Comparison of ENCODE assay signal across 8 mouse cellular contexts in the genomic region with DNA sequence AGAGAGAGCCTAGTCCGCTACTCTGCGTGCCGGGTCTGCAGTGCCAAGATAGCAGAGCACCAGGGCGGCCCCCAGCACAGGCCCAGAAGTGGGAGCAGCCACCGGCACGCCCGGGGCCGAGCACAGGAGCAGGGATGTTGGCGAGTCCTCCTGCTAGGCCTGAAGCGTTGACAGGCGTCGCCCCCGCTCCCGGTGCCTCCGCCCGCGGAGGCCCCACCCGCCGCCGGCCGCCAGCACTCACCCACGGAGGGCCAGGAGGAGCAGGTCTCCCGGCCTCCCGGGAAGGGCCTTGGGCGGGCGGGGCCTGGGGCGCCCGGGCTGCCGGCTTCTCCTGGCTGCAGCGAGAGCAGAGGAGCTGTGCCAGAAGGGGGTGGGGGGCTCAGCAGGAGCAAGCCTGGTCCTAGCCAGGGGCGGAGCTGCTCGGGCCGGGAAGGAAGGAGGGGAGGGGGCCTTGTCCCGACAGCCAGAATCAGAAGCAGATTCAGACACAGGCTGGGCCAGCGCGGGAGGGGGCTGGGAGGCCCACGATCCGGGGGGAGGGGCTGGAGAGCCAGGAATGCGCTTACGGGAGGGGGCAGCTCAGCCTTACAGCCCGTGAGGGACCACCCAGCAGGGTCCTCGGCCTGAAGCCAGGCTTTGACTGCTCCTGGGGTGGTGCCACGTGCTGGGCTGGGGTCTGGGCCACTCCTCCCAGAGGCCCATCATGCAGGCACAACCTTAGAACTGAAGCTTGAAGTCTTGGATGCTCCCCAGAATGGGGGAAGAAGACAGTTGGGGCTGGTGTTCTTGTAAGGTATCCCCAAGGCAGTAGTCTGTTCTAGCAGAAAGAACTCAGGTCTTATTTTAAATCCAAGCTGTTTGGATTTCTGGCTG. TPM values are rescaled to one million over a fixed set of nuclear protein-coding genes. Genes with fewer than 3 reads are reported as not detected.
A peak's percentile ranks its signal among the peaks of the same experiment; 100 is the strongest.
DNase-seq lines count a peak whose midpoint lies in the region; ATAC-seq and TF ChIP-seq lines count a peak whose summit lies in the region.

A gene (minus strand): TSS at position 489 of the 873 bp plus-strand sequence.

- WGBS in heart, embryonic 11.5 days (ENCODE audit: insufficient replicate concordance) = under 1% methylated on average over 39 of the region's 43 CpGs
- 2% methylated on average over 36 of the region's 43 CpGs for WGBS in lung, postnatal 0 days

- H3K4me2 ChIP-seq in heart, embryonic 11.5 days = peak within 1 kb of the TSS; percentile 97
- peak within 1 kb of the TSS; percentile 64 for H3K4me2 ChIP-seq in lung, postnatal 0 days (replicated peaks; ENCODE audit: low read depth, low read length)

- no peak for ATAC-seq in G1E (ENCODE audit: extremely low read depth, insufficient number of reproducible peaks, low FRiP score, poor library complexity, severe bottlenecking)
- ATAC-seq in heart, embryonic 11.5 days (replicated peaks; ENCODE audit: insufficient number of reproducible peaks, low FRiP score, low TSS enrichment) = peak; percentile 56
- peak; percentile 7 for ATAC-seq in lung, postnatal 0 days

- H3K36me3 ChIP-seq in G1E (replicated peaks) = peaks cover 34% of the 10 kb centered on the region
- no peaks in the 10 kb centered on the region for H3K36me3 ChIP-seq in heart, embryonic 11.5 days (ENCODE audit: control insufficient read depth, insufficient read depth, low read length)
- H3K36me3 ChIP-seq in lung, postnatal 0 days (ENCODE audit: insufficient read depth, low read length) = no peaks in the 10 kb centered on the region

- no peak for TF ChIP-seq CTCF in G1E (IDR thresholded peaks at IDR 0.05; ENCODE audit: low read depth, low read length)
- no peak for TF ChIP-seq CTCF in lung, postnatal 0 days (IDR thresholded peaks at IDR 0.05)

- no peak for TF ChIP-seq EP300 in lung, postnatal 0 days (IDR thresholded peaks at IDR 0.05)

- H3K9me3 ChIP-seq in G1E (replicated peaks) = no peaks in the 10 kb centered on the region
- no peaks in the 10 kb centered on the region for H3K9me3 ChIP-seq in heart, embryonic 11.5 days (replicated peaks; ENCODE audit: control insufficient read depth, low read length)
- H3K9me3 ChIP-seq in lung, postnatal 0 days (ENCODE audit: low read length) = no peaks in the 10 kb centered on the region

- H3K4me3 ChIP-seq in G1E (ENCODE audit: low read depth, low read length) = peak within 1 kb of the TSS; percentile 97
- H3K4me3 ChIP-seq in heart, embryonic 11.5 days (ENCODE audit: low read depth, low read length) = peak within 1 kb of the TSS; percentile 44
- H3K4me3 ChIP-seq in lung, postnatal 0 days (ENCODE audit: low read depth, low read length) = peak within 1 kb of the TSS; percentile 36

- DNase-seq in G1E (ENCODE audit: low spot score) = peak; percentile 70
- DNase-seq in ZHBTc4 (ENCODE audit: low read depth, low spot score) = peak; percentile 69
- peak; percentile 86 for DNase-seq in embryo, embryonic 9.5 days (ENCODE audit: extremely low spot score)
- DNase-seq in kidney, postnatal 10 days = peak; percentile 77
- DNase-seq in lung, postnatal 0 days (ENCODE audit: low spot score) = peak; percentile 36
- peak; percentile 62 for DNase-seq in right cerebral cortex, postnatal 25 days
- no peak for DNase-seq in thymus, postnatal 0 days (ENCODE audit: low spot score)

- H3K9ac ChIP-seq in heart, embryonic 11.5 days (ENCODE audit: low read depth, low read length) = peak within 1 kb of the TSS; percentile 66
- H3K9ac ChIP-seq in lung, postnatal 0 days (replicated peaks; ENCODE audit: low read depth) = peak within 1 kb of the TSS; percentile 45; the same call in 1 of the 2 replicates

- H3K27ac ChIP-seq in heart, embryonic 11.5 days (ENCODE audit: low read depth, low read length) = peak within 1 kb of the TSS; percentile 48
- H3K27ac ChIP-seq in lung, postnatal 0 days (ENCODE audit: low read length) = peak within 1 kb of the TSS; percentile 16; the same call in 1 of the 2 replicates

- no peaks in the 10 kb centered on the region for H3K27me3 ChIP-seq in G1E (ENCODE audit: insufficient read depth, low read length)
- H3K27me3 ChIP-seq in heart, embryonic 11.5 days (ENCODE audit: control insufficient read depth, insufficient read depth, low read length) = peaks cover 32% of the 10 kb centered on the region
- 0 out of 2 replicates have a peak, but pooled peaks cover 11% of the 10 kb centered on the region for H3K27me3 ChIP-seq in lung, postnatal 0 days (replicated peaks; ENCODE audit: insufficient read depth, low read length)

- H3K4me1 ChIP-seq in G1E (ENCODE audit: insufficient read depth, low read depth, low read length) = peaks cover 86% of the 10 kb centered on the region
- peaks cover 54% of the 10 kb centered on the region for H3K4me1 ChIP-seq in heart, embryonic 11.5 days (ENCODE audit: control insufficient read depth, insufficient read depth, low read length)
- peaks cover 36% of the 10 kb centered on the region for H3K4me1 ChIP-seq in lung, postnatal 0 days (ENCODE audit: insufficient read depth, low read depth, low read length)

RNA-seq across cellular contexts. Expression of the gene that starts here (rescaled TPM):
- total RNA-seq in G1E (2014; fragmentation: Nextera tagmentation) (3.8 and 3.9 TPM in 2 replicates), G1E (2017) (1.5 and 2.1 TPM in 2 replicates)
- 1.6 and 1.8 TPM in 2 replicates for polyA plus RNA-seq in G1E (2012)
- 2.0 TPM in 2 replicates for polyA plus RNA-seq in heart, embryonic 11.5 days (2014; fragmentation: Nextera tagmentation; extraction: Ambion mirVana)
- polyA plus RNA-seq in lung, postnatal 0 days (2015; fragmentation: Nextera tagmentation; extraction: Ambion mirVana) = 2.3 and 2.5 TPM in 2 replicates
- 0.19 and 0.29 TPM in 2 replicates for polyA plus RNA-seq in thymus, postnatal 0 days (2015; fragmentation: Nextera tagmentation; extraction: Ambion mirVana)

Comparison
In these comparisons a context has a peak if more than half of its experiments do, and no peak if none do; other contexts are left out.
1. H3K4me3 ChIP-seq: peak in every context shown above with its lines; median percentile 97 in G1E; 44 in heart, embryonic 11.5 days; 36 in lung, postnatal 0 days.